Mouse (Mus musculus) yolk sac, embryonic 10.5 days (tissue): ENCODE measurements around the gene Eif4g3.

Experiments used
- DNase-seq: peaks from one replicate; pipeline ENCODE4 v3.0.0-alpha.2; 2017; ENCODE audit warnings: low spot score

Gene Eif4g3

GRCm38 (mm10) chr4:138163836-138164235 lies 171.0 kb downstream of the Eif4g3 start:
- DNase-seq: no peak

GRCm38 (mm10) chr4:138164860-138165259 lies 172.0 kb downstream of the Eif4g3 start:
- no peak for DNase-seq

- no peak for DNase-seq
Observed at GRCm38 (mm10) chr4:138166519-138166918, 173.7 kb downstream of the Eif4g3 start.

DNA sequence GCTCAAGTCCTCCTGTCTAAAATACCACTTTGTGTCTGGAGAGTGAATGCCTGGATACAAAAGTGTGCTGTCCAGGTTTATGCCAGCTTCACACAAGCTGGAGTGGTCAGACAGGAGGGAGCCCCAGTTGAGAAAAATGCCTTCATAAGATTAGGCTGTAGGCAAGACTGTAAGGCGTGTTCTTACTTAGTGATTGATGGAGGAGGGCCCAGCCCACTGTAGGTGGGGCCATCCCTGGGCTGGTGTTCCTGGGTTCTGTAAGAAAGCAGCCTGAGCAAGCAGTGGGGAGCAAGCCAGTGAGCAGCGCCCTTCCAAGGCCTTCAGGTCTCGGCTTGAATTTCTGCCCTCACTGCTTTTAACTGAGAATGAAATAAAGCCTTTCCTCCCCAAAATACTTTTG lies 175.3 kb downstream of the Eif4g3 start:
- no peak for DNase-seq

DNA sequence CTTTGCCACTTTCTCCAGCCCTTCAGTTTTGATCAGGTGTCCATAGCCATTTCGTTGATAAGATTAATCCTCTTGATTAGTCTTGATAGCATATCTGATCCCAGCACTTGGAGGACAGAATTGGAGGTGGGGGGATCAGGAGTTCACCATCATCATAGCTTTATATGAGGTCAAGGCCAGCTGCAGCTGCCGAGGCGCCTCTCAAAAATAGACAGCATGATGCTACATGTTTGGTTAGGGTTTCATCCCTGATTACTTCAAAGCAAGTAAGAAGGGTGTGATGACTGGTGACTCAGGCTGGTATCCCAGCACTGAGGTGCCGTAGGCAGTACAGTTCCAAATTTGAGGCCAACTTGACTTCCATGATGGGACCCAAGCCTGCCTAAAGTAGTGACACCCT lies 176.6 kb downstream of the Eif4g3 start:
- no peak for DNase-seq

DNA sequence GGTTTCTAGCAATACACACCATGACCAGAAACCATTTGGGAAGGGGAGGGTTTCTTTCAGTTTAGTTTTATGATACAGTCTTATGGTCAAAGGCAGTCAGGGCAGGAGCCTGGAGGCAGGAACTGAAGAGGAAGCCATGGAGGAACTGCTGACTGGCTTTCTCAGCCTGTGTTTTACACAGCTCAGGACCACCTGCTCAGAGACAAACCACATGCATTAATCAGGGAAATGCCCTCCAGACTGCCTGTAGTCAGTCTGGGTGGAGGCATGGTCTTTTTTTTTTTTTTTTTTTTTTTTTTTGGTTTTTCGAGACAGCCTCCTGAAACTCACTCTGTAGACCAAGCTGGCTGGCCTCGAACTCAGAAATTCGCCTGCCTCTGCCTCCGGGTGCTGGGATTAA lies 179.9 kb downstream of the Eif4g3 start:
- DNase-seq: no peak

DNA sequence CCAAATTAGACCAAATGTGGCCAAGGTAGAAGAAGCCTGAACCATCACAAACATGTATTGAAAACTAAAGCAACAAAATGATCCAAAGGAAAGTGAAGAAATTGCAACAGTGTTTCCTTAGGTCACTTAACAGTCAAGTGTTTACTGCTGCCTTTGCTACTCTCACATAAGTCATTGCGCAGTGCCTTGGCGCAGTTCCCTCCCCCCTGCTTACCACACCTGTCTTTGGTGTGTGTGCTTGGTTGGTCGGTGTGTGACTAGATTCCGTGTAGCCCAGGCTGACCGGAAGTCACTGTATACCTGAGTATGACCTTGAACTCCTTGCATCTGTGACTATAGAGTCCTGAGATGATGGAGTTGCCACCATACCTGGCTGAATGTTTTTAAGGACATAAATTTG lies 186.6 kb downstream of the Eif4g3 start:
- DNase-seq: no peak

- no peak for DNase-seq
Observed at GRCm38 (mm10) chr4:138180719-138181118, 187.9 kb downstream of the Eif4g3 start.

DNA sequence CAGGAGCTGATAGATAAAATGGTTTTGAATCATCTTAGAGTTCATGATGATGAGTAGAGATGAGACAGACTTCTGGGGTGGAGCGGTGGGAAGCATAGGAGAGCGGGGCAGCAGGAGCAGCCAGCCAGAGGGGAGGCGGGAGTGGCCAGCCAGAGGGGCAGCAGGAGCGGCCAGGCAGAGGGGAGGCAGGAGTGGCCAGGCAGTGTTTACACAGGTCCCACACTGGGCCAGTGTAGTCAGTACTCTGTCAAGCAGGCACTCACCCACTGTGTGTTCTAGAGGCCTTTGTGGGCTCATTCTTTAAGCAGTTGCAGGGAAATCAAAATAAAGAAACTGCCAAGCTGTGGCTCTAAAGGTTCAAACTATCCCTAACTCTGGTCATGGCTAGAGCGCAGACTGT lies 191.2 kb downstream of the Eif4g3 start:
- DNase-seq: no peak

- peak; percentile 23 for DNase-seq
Observed at GRCm38 (mm10) chr4:138184573-138184981, 191.8 kb downstream of the Eif4g3 start.

DNA sequence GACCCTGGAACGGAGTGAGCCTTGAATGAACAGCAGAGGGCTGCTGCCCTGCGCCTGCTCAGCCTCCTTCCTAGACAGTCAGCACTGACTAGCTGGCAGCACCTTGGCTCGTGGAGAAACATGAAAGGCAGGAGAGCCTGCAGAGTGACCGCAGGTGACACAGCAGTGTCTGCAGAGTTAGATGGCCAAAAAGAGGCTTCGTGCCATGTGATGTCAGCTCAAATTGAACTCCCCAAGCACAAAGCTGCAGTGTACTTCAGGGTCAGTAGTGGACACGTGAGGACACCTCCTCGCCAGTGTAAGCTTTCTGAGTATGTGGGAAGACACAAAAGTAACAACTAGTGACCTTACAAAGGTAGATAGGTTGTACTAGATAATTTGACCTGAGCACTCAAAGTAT lies 193.1 kb downstream of the Eif4g3 start:
- DNase-seq: no peak

GRCm38 (mm10) chr4:138187995-138188394 lies 195.2 kb downstream of the Eif4g3 start:
- no peak for DNase-seq

DNA sequence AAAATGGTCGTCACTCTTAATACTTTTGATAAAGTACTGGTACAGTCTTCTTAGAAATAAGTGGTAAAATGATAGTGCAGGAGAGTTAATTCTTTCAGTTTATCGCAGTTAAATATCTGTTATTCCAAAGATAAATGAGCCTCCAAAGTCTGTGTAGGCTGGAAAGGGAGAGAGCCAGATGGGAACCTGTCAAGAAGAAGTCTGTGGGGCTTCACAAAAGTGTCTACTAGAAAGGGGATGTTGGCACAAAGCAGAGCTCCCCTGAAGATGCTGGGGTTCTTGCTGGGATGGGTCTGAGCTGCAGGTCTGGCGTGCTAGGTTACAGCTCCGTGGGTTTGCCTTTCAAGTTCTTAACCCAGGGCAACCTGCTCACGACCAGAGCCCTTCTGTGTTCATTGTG lies 199.7 kb downstream of the Eif4g3 start:
- DNase-seq: no peak

- no peak for DNase-seq
Observed at GRCm38 (mm10) chr4:138200769-138201168, 207.9 kb downstream of the Eif4g3 start.

GRCm38 (mm10) chr4:138201696-138202095 lies 208.9 kb downstream of the Eif4g3 start:
- no peak for DNase-seq

- DNase-seq: no peak
Observed at GRCm38 (mm10) chr4:138210116-138210515, 217.3 kb downstream of the Eif4g3 start.

DNA sequence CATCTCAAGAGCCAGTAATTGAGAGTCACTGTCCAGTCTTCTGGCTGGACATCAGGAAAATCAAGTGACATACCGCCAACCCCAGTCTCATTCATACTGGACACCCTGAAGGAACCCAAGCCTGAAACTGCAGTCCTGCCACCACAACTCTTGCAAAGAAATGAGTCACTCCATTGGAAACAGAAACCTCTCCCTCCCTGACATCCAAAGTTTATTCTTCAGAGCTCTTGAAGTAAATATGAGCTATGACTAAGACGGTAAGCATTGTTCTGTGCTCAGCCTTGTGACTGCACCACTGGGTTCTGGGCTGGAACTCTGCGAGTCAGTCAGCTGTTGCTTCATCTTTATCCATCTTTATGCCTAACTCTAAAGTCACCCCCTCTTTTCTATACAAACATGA lies 221.0 kb downstream of the Eif4g3 start:
- DNase-seq: no peak

GRCm38 (mm10) chr4:138215671-138216199 lies 222.9 kb downstream of the Eif4g3 start:
- no peak for DNase-seq

- DNase-seq: peak; percentile 80
Observed at GRCm38 (mm10) chr4:138216200-138216890, 223.5 kb downstream of the Eif4g3 start, which contains the start of gene Hp1bp3. Gene Hp1bp3, plus strand, starts transcription at chr4:138216296.

- peak; percentile 98 for DNase-seq
Observed at GRCm38 (mm10) chr4:138216891-138217392, 224.1 kb downstream of the Eif4g3 start.

DNA sequence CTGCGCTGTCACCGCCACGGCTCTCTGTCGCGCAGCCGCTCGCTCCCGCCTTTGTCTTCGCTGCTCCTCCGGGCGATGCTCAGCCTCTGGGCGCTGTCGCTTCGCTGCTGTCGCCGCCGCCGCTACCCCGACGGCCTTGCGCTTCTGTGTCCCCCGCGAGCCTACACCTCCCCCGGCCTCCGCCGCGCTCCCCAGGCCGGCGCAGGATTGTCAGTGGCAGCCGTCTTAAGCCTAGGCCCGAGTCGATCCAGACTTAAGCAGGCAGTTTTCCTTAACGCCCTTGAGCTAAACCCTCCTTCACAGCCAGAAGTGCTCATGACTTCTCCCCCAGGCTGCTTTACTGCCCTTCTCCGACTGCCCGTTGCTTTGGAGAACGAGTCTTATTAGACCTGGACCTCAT lies 224.6 kb downstream of the Eif4g3 start:
- DNase-seq: no peak

DNA sequence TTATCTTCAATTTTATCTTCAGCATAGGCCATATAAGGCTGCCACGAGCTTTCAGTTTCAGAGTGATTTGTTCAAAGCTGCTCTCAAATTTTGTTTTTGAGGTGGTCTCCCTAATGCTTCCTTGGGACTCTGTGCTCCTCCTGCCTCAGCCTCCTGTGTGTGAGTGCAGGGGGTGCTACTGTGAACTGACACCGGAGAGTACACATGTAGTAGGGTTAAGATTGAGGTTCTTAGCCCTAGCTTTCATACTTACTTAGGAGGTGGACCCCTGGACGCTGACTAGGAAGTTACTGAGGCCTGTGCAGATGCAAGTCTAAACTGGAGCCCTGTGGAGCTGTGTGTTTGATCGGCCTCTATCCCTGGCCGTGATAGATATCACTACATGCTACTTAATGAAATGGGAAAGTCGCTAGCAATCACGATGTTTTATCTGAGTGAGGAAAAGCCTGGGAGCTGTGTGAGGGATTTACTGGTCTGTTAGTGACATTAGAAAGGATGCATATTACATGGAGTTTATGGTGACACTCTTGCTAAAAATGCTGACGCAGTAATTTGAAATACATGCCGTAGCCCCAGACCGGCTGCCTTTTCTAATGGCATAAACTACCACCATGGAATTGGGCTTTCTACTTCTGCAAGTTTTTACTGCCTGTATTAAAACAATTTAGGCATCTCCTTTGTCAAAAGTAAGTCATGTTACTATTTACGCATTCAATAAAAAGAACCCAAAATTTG lies 225.3 kb downstream of the Eif4g3 start:
- no peak for DNase-seq

DNA sequence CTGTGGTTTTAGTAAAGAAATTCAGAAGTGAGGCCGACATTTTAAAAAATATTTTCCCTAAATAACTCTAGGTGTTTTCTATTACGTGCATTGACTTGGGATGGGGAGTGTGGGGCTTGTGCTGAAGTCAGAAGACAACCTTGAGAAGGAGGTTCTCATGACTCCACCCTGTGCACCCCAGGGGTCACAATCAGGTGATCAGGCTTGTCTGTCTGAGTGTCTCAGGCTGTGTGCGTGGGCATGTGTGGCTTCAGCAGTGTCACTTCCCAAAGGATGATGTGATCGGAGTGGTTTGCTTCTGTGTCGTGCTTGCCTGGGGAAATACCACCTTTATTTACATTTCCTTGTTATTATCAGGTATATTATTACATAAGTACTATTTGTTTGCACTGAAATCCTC lies 226.5 kb downstream of the Eif4g3 start:
- DNase-seq: no peak
